Mouse (Mus musculus) heart, adult 11 months (tissue): Measurements from ENCODE around the gene Tspear.

ENCODE experiments used
- DNase-seq: peaks from one replicate; pipeline ENCODE4 v3.0.0; 2022

Tspear gene

GRCm38 (mm10) chr10:77886007-77886747 is 199.8 kb downstream of the Tspear start:
- no peak for DNase-seq

DNA sequence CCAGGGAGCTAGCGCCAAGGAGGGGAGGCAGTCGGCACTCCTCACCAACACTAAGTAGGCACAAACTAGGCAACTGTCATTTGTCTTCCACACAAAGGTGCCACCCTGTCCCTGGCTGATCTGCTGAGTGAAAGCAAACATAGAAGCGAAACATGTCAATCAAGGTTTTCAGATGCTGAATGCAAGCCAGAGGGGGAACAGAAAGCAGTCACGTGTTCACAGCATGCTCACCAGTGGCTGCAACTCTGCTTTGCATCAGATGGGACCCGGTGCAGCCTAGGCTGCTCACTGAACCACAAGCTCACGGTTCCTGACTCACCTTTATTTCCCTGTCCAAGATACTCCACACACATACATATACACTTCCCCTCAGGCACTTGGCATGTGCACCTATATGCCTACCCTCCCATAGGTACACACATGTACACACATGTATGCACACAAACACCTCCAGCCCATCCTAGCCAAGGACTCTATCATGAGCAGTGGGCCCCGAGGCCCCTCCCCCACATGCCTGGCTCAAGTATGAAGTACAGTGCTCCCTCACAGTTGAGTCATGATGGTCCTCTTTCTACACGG is 204.7 kb downstream of the Tspear start:
- no peak for DNase-seq

DNA sequence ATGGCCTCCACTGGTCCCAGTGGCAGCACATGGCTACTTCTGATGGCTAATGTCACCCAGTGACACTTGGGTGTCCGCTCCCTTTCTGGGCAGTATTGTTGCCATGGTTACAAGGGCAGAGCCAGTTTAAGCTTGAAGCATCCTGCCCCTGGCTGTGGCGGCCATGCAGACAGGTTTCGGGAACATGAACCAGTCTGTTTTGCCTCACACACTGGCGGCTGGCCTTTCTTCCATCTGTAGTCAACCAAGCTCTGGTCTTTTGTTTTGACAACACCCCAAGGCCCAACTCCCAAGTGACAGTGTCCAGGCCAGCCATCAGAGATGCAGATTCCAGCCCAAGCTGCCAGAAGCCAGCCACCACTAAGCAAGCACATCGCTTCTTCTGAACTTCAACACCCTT is 209.2 kb downstream of the Tspear start:
- DNase-seq: no peak

DNA sequence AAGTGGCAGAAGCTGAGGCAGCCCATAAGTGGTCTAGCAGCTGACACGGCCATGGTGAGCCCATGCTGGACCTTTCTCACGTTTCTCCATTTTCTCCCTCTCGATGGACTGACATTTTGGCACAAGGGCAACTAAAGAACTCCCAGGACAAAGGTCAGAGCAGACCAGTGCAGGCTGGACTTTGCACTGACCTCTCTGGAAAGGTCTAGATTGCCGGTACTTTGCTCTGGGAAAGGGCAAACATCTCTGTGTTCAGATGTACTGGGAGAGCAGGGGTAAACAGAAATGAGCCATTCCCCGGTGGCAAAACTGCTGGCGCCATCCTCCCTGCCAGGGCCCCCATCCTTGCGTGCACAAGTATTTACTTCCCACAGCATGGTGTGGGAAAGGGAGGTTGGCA is 213.8 kb downstream of the Tspear start:
- DNase-seq: no peak

DNA sequence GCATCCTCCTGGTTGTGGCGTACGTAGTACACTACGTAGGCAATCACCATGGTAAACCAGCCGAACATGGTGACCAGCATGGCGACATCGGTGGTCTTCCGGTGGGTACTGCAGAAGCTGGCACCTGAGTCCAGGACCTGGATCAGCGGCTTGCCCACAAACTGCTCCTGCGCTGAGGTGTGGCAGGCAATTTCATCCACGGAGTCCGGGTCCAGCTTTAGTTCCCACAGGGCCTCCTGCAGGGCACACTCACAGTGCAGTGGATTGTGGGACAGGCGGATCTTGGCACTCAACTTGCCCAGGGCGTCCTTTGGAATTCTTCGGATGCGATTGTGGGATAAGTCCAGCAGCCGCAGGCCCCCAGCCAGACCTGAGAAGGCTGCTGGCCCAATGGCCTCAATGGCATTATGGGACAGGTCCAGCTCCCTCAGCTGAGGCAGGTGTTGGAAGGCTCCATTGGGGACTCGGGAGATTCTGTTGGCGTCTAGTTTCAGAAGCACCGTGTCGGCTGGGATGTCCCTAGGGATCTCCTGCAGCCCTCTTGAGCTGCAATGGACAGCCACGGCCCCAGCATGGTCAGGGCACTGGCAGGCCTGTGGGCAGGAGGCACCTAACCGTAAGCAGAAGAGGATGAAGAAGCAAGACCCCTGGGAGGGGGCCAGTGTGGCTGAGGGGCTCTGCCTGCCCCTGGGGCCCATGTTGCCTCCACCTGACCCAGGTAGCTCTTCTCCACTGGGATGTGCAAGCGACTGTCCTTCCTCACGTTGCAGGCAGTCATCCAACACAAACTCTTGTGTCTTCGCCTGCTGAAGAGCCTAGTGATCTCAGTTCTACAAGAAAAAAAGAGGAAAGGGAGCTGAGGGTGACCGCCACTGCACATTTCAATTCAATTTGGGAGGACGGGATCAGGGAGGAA is 214.8 kb downstream of the Tspear start:
- DNase-seq: peak; percentile 90

- peak; percentile 90 for DNase-seq
Measured at GRCm38 (mm10) chr10:77901871-77902210, 215.5 kb downstream of the Tspear start.

- peak; percentile 94 for DNase-seq
Measured at GRCm38 (mm10) chr10:77902211-77902893, 216.0 kb downstream of the Tspear start, which contains the start of gene Lrrc3. Lrrc3 (minus strand) TSS chr10:77902536.

DNA sequence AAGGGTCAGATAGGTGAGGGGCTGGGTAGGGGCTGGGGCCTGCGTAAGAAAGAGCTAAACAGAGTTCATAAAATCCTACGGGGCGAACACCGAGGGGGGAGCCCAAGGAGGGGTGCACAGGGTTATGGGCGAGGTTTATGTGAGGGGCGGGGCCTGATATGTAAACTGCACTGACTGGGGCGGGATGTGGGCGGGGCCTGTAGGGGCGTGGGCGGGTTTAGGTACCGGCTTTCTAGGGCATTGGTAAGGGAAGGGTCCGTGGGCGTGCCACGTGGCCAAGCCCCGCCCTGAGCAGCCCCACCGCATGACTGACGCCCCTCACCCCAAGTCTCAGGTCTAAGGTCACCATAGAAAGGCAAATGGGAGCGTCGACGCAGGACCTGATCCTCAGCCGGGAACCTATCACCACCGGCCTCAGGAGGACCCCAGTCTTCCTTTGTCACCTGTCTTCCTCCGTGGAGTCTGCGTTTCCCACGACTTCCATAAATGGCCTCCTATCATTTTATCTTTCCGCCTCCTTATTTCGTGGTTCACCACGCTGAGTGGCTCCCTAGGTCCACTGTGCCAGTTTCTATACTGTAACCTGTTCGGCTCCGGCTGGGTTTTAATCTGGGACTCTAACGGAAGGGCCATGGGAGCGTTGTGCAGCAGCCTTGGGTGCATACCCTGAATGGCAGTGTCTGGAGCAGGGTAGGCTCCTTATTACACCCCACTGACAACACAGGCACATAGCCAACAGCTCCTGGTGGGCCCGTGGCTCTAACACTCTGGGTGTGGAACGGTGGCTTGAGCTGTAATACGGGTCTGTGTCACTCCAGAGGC is 216.7 kb downstream of the Tspear start:
- DNase-seq: peak; percentile 94

DNA sequence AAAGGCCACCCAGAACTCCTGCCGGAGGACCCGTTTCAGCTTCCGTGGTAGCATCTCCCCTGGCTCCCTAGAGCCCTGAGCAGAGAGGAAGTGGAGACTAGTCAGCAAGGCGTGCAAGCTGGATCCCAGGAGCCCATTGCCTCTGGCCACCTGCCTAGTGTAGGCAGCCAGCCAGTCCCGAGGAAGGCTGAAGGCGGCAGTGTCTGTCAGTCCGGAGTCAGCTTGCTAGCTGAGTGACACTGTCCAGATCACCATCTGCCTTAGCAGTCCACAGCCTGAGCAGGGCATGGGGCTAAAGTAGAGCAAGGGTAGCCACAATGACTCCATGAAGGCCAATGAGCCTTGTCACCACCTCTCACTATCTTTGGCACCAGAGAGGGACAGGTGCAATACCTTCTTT is 226.2 kb downstream of the Tspear start:
- DNase-seq: peak; percentile 99

GRCm38 (mm10) chr10:77913292-77913691 is 226.9 kb downstream of the Tspear start:
- peak; percentile 93 for DNase-seq

DNA sequence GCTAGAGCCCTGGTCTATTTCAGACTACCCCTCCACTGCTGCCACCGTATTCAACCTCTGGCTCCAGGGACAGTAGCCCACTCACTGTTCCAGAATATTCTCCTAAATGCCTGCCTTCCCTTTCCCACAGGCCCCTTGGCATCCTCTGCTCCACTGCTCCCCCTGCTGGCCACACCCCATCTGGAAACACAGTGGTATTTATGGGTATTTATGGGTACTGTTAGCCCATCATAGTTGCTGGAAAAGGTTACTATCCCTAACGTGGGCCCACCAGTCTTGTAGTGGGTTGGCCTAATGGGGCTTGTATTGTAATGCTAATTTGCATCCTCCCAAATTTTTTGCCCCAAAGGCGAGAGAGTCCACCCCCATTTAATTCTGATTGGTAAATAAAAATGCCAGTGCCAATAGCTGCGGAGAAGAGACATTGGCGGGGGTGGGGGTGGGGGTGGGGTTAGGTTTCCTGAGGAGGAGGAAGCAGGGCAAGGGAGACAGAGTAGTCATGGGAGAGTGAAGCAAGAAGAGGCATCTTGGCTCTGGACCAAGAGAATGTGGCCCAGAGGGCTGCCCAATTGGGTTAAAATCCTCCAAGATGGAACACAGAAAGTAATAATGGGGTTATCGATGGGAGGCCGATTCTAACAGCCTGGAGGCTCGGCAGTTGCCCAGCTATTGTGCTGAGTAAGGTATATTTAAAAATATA is 230.4 kb downstream of the Tspear start:
- no peak for DNase-seq

DNA sequence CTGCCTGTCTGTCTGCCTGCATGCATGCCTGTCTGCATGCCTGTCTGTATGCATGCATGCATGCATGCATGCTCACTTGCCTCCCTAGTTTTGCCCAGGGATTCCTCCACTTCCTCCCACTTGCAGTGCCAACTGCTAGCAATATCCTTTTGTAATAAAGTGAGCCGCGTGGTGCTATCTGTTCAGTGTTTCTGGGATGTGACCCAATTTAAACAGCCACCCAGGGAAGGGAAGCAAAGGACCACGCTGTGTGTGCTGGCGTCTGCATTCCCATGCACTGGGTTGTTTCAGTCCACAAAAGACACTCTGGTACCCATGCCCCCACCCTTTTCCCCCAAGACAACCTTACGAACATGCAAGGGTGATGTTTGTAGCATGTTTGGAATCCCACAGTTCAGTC is 234.6 kb downstream of the Tspear start:
- DNase-seq: no peak

DNA sequence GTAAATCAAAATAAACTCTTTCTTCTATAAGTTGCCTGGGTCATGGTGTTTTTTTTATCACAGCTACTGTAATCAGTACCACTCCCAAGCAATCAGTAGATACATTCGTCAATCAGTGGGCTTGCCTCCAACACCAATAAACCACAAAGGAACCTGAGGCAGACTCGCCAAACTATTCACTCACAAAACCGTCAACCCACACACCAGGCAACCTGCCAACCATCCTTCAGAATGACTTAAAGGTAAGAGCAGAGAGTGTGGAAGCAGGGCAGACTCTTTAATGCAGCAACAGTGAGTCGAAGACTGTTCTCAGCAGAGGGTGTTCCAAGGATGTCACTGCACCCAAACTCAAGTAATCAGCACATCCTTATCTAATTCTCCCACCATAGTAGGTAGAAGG is 236.3 kb downstream of the Tspear start:
- no peak for DNase-seq

GRCm38 (mm10) chr10:77926140-77926539 is 239.8 kb downstream of the Tspear start:
- peak; percentile 89 for DNase-seq

- peak; percentile 67 for DNase-seq
Measured at GRCm38 (mm10) chr10:77927375-77927774, 241.0 kb downstream of the Tspear start.
